Mouse (Mus musculus): ENCODE results near the gene Tmem177. TPM values are rescaled to one million over a fixed set of nuclear protein-coding genes. Genes with fewer than 3 reads are reported as not detected.

The Tmem177 gene
- 1 to 10 TPM in 21 of 26 experiments, under 1 TPM in 4, not detected in 1; 0.41 to 6.0 (median 1.7) TPM for total RNA-seq (2018; cell fraction: chromatin; rRNA removed)
- 1 to 10 TPM in 24 of 26 experiments, under 1 TPM in 2; 0.71 to 3.2 (median 2.4) TPM for total RNA-seq (2018; cell fraction: cytosol; rRNA removed)
- 1 to 10 TPM in 21 of 26 experiments, under 1 TPM in 5; 0.36 to 6.4 (median 2.0) TPM for total RNA-seq (2018; cell fraction: nucleus; rRNA removed)
- 2.1 to 3.2 TPM (median 3.0 TPM) in 3 replicates for polyA plus RNA-seq (2018)

DNA sequence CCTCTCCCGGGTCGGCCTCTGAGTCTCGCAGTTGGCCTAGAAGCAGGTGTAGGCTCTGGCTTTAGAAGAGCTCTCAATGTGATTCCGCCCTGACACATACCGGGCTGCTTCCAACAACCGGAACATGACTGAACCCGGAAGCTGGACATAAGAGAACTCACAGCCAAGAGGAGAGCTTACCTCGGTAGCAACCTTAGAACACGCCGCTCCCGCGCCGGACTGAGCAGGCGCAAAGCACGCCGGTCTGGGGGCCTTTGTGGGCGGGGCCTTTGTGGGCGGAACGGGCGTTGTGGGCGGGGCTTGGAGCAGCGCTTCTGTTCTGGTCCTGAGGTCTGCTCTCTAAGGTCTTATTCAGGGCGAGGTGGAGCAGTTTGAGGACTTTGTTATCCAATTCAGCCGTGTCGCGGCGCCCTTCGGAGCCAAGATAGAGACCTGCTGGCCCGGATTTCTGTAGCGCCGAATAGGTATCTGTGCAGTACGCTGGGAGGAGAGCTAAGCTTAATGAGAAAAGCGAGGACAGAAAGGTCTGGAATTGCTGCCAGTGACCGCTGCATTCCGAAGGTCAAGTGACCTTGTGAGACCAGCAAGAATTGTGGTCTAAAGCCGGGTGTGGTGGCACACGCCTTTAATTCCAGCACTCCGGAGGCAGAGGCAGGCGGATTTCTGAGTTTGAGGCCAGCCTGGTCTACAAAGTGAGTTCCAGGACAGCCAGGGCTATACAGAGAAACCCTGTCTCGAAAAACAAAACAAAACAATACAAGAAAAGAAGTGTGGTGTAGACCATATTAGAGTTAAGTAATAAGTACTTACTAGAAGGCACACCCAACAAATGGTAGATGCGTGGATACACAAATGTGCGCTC is at the start of gene Tmem177:
Gene Tmem177, minus strand, starts transcription at position 256 of the 862 bp plus-strand sequence.
- 8% methylated on average over 41 of the region's 42 CpGs for WGBS (ENCODE audit: missing documents)
- Histone ChIP-seq H3K27ac (no peak within 1 kb of the TSS), H3K36me3 (ENCODE audit: inconsistent target) (no peaks in the 10 kb centered on the region), H3K79me2 (ENCODE audit: inconsistent target) (no peaks in the 10 kb centered on the region), H3K4me3 (ENCODE audit: inconsistent target) (peak within 1 kb of the TSS; percentile 67)

DNA sequence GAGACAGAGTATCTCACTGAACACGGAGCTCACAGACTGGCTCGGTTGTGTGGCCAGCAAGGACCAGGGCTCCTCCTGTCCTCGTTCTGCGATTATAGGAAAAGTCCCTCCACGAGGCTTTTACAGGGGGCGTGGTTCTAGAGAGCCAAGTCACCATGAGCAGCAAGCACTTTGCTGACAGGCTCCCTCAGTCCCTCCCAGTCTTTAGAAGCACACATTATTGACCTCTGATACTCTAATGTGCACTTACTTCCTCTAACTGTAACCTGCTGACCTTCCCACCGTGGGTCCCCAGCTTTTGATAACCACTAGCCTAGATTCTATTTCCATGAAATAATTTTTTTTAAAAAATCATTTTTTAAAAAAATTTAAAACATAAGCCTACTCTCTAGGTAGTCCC is 46.9 kb upstream of the Tmem177 start:
- Histone ChIP-seq H3K79me2 (ENCODE audit: inconsistent target) (no peaks in the 10 kb centered on the region), H3K36me3 (ENCODE audit: inconsistent target) (no peaks in the 10 kb centered on the region), H3K4me3 (ENCODE audit: inconsistent target) (no peak overlapping the region), H3K27ac (no peak overlapping the region)
- 58% methylated on average over 7 of the region's 7 CpGs for WGBS (ENCODE audit: missing documents)

DNA sequence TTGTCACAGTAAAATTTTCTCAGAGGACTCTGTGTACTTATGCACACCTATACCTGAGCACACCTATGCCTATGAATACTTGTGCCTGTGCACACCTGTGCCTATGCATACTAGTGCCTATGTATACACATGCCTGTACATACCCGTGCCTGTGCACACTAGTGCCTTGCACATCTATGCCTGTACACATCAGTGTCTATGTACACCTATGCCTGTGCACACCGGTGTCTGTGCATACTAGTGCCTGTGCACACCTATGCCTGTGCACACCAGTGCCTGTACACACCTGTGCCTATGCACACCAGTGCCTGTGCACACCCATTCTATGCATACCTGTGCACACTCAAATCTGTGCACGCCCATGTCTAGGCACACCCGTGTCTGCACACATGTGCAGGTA is 46.5 kb upstream of the Tmem177 start:
- Histone ChIP-seq H3K4me3 (ENCODE audit: inconsistent target) (no peak overlapping the region), H3K36me3 (ENCODE audit: inconsistent target) (no peaks in the 10 kb centered on the region), H3K27ac (no peak overlapping the region), H3K79me2 (ENCODE audit: inconsistent target) (no peaks in the 10 kb centered on the region)
- WGBS (ENCODE audit: missing documents), result 93% methylated on average over 4 of the region's 4 CpGs

DNA sequence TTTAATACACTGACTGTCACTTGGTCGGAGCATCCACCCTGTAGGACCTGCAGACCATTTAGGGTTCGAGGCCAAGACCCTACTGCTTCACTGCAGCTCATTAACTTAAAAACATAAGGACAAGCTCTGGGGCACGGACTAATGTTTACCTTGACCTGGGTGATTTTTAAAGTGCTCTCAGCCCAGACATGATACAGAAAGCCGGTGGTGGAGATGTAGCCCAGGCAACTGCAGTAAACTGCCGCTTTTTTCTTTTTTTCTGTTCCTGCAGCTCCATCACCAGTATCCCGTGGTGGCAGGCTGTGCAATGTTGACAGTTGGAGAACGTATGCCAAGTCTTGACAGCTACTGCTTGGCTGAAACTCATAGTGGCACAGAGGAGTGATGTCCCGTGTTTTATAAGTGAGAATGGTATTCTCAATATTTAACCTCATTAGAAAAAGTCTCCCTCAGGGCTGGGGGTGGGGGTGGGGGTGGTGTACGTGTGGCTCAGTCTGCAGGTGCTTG is 44.8 kb upstream of the Tmem177 start:
- Histone ChIP-seq H3K4me3 (ENCODE audit: inconsistent target) (no peak overlapping the region), H3K79me2 (ENCODE audit: inconsistent target) (no peaks in the 10 kb centered on the region), H3K36me3 (ENCODE audit: inconsistent target) (no peaks in the 10 kb centered on the region), H3K27ac (no peak overlapping the region)
- 73% methylated on average over 8 of the region's 9 CpGs for WGBS (ENCODE audit: missing documents)

DNA sequence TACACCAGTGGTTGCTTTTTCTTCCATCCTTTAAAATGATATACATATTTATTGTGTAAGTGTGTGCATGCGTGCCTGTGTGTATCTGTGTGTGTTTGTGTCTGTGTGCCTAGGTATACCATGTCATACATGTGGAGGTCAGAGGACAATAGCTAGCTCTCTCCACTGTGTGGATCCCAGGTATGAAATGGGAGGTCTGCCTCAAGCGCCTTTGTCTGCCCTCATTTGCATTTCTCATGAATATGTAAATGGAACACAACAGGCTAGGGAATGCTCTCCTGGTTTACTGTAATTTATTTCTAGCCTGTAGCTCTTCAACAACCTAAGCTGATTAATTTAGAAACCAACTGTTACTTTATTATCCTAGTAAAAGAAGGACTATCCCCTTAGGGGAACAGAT is 41.7 kb upstream of the Tmem177 start:
- 82% methylated on average over 2 of the region's 2 CpGs for WGBS (ENCODE audit: missing documents)
- H3K27ac ChIP-seq, result no peak overlapping the region
- no peaks in the 10 kb centered on the region for H3K79me2 ChIP-seq (ENCODE audit: inconsistent target)
- H3K4me3 ChIP-seq (ENCODE audit: inconsistent target), result no peak overlapping the region
- no peaks in the 10 kb centered on the region for H3K36me3 ChIP-seq (ENCODE audit: inconsistent target)

DNA sequence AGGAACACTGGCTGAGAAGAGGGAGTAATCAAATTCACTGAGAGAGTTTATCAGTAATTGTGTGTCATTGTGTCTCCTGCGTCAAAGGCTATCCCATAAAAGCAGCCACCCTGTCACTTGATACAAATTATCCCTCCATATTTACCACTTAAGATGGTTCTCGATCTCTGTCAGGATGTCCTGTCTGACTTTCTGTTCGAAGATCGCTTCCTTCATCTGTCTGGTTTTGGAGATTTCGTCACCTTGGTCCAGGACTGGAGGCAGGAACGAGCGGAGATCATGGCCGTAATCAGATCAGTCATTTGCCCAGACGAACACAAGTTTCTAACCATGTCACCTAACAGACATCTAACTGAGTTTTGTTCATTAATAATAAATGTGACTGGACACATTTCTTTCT is 40.4 kb upstream of the Tmem177 start:
- 87% methylated on average over 9 of the region's 9 CpGs for WGBS (ENCODE audit: missing documents)
- Histone ChIP-seq H3K4me3 (ENCODE audit: inconsistent target) (no peak overlapping the region), H3K36me3 (ENCODE audit: inconsistent target) (no peaks in the 10 kb centered on the region), H3K79me2 (ENCODE audit: inconsistent target) (no peaks in the 10 kb centered on the region), H3K27ac (no peak overlapping the region)

DNA sequence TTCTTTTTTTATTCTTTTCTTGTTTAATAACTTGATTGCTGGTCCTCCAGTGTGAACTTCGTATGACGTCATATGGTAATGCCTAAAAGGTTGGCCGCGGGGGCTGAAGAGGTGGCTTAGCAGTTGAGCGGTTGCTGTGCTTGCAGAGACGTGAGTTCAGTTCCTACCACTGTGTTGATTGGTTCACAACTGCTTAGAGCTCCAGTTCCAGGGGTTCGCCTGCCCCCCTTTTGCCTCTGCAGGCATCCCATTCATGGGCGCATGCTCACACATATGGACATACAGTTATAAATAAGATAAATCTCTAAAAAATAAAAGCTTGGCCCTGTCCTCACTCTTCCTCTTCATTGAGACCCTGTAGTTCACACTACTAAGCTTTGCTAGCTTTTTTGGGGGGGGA is 37.1 kb upstream of the Tmem177 start:
- Histone ChIP-seq H3K36me3 (ENCODE audit: inconsistent target) (no peaks in the 10 kb centered on the region), H3K79me2 (ENCODE audit: inconsistent target) (no peaks in the 10 kb centered on the region), H3K27ac (no peak overlapping the region), H3K4me3 (ENCODE audit: inconsistent target) (no peak overlapping the region)
- 90% methylated on average over 8 of the region's 8 CpGs for WGBS (ENCODE audit: missing documents)

DNA sequence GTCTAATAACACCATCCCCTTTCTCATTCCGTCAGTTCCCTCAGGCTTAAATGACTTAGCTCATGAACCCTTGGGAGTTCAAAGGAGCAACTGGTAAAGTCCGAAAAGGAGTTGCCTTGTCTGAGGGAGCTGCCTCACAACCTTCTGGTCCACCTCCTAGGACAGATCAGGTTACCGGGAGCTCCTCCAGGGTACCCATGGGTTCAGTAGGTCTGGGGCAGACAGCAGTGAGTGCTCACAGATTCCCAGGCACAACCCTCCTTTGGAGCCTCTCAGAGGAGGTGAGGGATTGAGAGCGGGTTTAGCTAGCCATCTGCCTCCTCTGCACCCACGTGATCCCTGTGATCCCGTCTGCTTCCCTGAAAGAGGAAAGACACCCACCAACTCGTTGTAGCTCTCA is 23.9 kb upstream of the Tmem177 start:
- Histone ChIP-seq H3K4me3 (ENCODE audit: inconsistent target) (no peak overlapping the region), H3K36me3 (ENCODE audit: inconsistent target) (no peaks in the 10 kb centered on the region), H3K79me2 (ENCODE audit: inconsistent target) (no peaks in the 10 kb centered on the region), H3K27ac (no peak overlapping the region)
- 69% methylated on average over 6 of the region's 7 CpGs for WGBS (ENCODE audit: missing documents)

DNA sequence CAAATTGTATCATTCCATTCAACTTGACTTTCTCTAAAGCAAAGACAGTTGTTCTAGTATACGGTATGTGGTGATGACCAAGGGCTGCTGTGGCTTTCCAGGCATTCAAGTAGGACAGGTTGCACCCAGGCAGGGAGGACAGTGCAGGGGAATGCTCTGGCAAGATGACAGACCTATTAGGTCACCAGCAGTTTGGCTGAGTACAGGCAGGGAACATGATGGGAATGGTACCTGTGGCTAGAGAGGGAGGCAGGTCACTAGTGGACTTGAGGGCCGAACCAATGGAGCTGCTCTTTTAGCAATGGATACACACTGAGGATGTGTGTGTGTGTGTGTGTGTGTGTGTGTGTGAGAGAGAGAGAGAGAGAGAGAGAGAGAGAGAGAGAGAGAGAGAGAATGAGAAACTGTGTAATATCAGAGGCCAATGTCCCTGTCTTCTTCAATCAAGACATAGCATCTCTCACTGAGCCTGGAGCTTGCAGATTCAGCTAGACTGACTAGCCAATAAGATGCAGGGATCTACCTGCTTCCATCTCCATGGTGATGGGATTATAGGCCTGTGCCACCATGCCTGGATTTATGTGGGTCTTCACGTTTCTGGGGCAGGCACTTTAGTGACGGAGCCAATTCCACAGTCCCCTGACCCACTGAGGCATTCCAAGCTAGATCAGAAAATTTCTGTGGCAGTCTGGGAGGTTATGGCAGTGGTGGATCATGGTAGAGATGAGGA is 18.6 kb upstream of the Tmem177 start:
- no peaks in the 10 kb centered on the region for H3K36me3 ChIP-seq (ENCODE audit: inconsistent target)
- H3K79me2 ChIP-seq (ENCODE audit: inconsistent target), result no peaks in the 10 kb centered on the region
- H3K4me3 ChIP-seq (ENCODE audit: inconsistent target), result no peak overlapping the region
- no peak overlapping the region for H3K27ac ChIP-seq
- WGBS (ENCODE audit: missing documents), result 93% methylated on average over 4 of the region's 4 CpGs

DNA sequence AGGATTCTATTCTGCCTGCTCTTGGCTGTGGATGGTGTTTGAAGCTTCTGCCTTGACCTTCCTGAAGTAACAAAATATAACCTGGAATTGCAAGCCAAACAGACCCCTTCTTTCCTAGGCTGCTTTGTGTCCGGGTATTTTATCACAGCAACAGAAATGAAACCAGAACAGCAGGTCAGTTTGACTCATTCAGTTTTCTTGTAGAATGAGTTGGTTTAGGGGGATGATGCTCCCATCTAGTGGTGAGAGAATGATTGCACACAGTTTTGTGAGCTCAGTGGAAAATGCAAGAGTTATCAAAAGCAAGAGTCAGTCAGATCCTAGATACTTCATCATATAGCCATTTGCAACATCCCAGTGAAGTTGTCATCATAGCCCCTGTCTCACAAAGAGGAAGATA is 16.7 kb upstream of the Tmem177 start:
- Histone ChIP-seq H3K36me3 (ENCODE audit: inconsistent target) (no peaks in the 10 kb centered on the region), H3K79me2 (ENCODE audit: inconsistent target) (no peaks in the 10 kb centered on the region), H3K27ac (no peak overlapping the region), H3K4me3 (ENCODE audit: inconsistent target) (no peak overlapping the region)
- WGBS (ENCODE audit: missing documents), result 0% methylated on average over 1 of the region's 1 CpGs

DNA sequence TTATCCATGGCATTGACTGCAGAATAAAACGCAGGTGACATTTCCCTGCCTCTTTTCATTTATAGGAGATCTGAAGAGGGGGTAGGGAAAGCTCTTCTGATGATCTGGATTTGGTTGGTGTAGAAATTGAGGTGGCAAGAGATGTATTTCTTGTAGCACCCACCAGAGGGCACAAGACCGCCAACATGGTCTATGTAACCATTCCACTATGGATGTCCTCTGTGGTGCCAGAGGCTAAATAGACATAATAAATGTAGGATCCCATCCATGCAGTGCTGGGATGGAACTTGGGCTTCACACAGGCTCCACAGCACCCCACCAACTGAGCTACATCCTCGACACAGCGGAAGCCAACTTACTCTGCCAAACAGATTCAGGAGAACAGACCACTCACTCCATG is 6.3 kb upstream of the Tmem177 start:
- no peak overlapping the region for H3K27ac ChIP-seq
- WGBS (ENCODE audit: missing documents), result 58% methylated on average over 4 of the region's 4 CpGs
- no peaks in the 10 kb centered on the region for H3K79me2 ChIP-seq (ENCODE audit: inconsistent target)
- no peaks in the 10 kb centered on the region for H3K36me3 ChIP-seq (ENCODE audit: inconsistent target)
- H3K4me3 ChIP-seq (ENCODE audit: inconsistent target), result no peak overlapping the region

DNA sequence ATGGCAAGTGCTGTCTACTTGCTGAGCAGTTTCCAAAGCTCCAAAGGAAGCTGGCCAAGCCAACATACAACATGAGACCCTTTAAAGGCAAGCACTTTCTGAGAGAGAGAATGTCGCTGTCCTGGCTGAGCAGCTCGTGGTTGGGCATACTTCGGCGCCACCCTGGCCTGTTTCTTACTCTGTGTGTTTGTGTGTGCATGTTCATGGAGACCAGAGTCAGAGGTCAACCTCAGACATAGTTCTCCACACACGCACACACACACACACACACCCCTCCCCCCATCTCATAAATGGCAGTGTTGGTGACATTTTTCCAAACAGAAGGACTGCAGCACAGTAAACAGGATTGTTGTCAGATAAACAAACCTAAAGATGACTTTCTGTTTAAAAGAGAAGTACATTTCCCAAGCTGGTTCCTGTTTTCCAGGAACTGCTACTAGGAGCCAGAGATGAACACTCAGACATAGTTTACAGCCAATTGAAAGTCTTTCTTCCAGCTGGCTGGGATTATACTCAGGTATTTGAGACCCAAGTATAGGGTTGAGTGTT is 3.9 kb upstream of the Tmem177 start:
- Histone ChIP-seq H3K79me2 (ENCODE audit: inconsistent target) (no peaks in the 10 kb centered on the region), H3K27ac (no peak overlapping the region), H3K4me3 (ENCODE audit: inconsistent target) (no peak overlapping the region), H3K36me3 (ENCODE audit: inconsistent target) (no peaks in the 10 kb centered on the region)
- WGBS (ENCODE audit: missing documents), result 80% methylated on average over 5 of the region's 5 CpGs

DNA sequence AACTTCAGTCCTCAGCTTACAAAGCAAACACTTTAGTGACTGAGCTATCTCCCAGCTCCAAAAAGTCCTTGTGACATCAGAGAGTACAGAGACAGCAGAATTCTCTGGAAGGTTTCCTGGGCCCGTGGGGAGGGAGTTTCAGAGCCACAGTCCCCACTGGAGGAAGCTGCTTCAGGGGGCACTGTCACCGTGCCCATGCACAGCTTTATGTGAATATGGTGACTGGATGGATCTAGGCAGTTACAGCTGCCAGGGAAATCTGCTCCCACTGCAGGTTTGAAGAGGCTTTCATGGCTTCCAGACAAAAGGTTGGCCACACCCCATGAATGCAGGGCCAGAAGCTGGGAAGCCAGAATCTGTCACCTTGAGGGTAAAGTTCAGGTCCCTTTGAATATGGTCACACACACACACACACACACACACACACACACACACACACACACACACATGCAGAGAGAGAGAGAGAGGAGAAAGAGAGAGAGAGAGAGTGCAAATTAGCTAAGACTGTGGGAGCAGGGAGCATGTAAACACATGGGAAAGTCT is 5.7 kb downstream of the Tmem177 start:
- 86% methylated on average over 2 of the region's 2 CpGs for WGBS (ENCODE audit: missing documents)
- no peaks in the 10 kb centered on the region for H3K36me3 ChIP-seq (ENCODE audit: inconsistent target)
- no peak overlapping the region for H3K27ac ChIP-seq
- H3K4me3 ChIP-seq (ENCODE audit: inconsistent target), result no peak overlapping the region
- H3K79me2 ChIP-seq (ENCODE audit: inconsistent target), result no peaks in the 10 kb centered on the region

DNA sequence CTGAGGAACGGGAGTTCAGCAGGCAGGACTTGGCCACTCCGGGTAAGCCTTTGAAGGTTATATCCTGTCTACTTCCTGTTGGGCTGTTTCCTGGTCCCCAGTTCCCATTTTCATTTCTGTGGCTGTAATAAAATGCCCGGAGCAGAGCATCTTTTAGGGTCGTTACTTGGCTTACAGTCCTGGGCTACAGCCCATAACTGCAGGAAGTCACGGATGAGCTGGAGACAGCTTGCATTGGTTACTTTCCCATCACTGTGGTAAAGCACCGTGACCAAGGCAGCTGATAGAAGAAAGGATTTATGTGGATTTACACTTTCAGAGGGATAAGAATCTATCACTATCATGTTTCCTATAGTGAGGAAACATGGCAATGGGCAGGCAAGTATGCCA is 9.8 kb downstream of the Tmem177 start:
- Histone ChIP-seq H3K4me3 (ENCODE audit: inconsistent target) (no peak overlapping the region), H3K27ac (no peak overlapping the region), H3K36me3 (ENCODE audit: inconsistent target) (no peaks in the 10 kb centered on the region), H3K79me2 (ENCODE audit: inconsistent target) (no peaks in the 10 kb centered on the region)
- WGBS (ENCODE audit: missing documents), result 54% methylated on average over 6 of the region's 6 CpGs

Data from macrophage (primary cell).